Mouse (Mus musculus) adrenal gland, postnatal 25 days (tissue): ENCODE measurements around the gene Ssr3. TPM values are rescaled to one million over a fixed set of nuclear protein-coding genes. Genes with fewer than 3 reads are reported as not detected.
"Not testable (repeated sequence)": the region's sequence is repeated elsewhere in the genome, so short reads cannot be mapped to it uniquely, and the experiment has no call there.

Experiments
- DNase-seq: peaks from one replicate; pipeline ENCODE4 v3.0.0; 2021; ENCODE audit warnings: mixed read lengths
- long read RNA-seq: library from polyadenylated mRNA; stranded (forward); transcript quantifications from one replicate; pipeline ENCODE4 v2.0.0, GENCODE M21; 2021
- total RNA-seq: library from RNA; stranded (reverse); gene quantifications from 2 replicates; pipeline ENCODE4 v1.2.3, GENCODE M21; 2021

The Ssr3 gene
- 146 and 165 TPM in 2 replicates for total RNA-seq
- long read RNA-seq, transcript Ssr3-201 (5 exons, 2,957 nt), result major isoform, 118 of 146 reads
- long read RNA-seq, partial matches to known transcripts, result 3 of 146 reads
- long read RNA-seq, other reads (novel, unspliced or antisense), result 22 of 146 reads

DNA sequence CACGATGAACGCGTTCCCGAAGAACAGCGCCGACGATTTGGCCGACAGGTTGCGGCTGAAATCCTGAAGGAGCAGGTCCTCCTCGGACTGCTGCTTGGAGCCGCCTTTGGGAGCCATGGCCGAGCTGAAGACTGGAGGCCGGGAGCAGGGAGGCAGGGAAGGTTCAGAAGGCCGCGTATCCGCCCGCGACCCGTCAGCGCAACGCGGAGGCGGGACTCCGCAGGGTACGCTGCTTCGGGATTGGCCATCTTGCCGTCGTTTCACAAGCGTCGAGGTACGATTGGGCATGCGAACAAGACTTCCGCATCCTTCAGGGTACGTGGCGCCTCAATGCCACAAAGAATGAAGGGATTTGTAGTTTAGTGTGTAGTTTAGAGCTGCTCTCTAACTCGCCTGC, at the start of gene Ssr3:
Gene Ssr3 (minus strand): TSS at position 203 of the 397 bp plus-strand sequence.
- peak; percentile 93 for DNase-seq

GRCm38 (mm10) chr3:65441586-65442111, 49.2 kb upstream of the Ssr3 start:
- no peak for DNase-seq

DNA sequence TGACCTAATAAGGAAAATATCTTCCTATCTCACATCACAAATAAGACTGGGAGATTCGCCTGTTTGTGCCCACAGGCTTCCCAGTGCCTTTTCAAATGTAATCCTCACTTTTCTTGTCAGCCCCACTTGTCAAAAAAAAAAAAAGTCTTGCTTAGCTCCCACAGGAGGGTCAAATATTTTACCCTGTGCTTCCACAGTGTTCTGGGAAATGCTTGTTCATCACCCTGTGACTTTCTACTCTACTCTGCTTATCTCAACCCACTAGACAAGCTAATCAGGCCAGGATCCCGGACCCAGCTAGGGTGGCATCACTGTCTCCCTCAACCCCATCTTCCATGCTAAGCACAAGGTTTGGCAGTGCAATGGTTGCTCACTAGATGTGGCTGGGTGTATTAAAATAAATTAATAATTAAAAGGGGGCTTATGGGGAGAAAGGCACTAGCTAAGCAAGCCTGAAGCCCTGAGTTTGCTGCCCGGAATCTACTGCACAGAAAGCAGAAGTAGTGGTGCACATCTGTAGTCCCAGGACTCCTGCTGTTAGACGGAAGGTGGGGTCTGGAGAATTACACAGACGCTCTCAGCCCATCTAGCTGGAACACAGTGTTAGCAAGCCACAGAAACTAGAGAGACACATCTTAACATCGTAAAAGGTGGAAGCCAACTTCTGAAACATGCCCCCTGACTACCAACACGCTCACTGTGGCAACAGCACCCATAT, 46.2 kb upstream of the Ssr3 start:
- DNase-seq, result no peak

DNA sequence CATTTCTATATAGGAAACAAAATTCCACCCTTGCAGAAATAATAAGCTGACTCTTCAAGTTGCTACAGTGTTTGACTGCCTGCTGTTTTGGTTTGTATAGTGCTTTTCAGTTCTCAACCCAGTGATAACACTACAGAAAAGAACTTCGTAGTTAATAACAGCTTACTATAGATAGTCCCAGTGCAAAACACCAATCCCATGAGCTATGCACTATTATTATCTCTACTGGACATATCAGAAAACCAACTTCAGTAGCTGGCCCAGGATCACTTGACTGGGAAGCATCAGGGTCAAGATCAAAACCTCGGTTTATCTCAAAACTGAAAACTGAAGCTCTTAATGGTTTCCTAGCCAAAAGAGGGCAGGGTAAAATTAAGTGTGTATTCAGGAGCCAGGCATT, 43.4 kb upstream of the Ssr3 start:
- DNase-seq, result no peak

DNA sequence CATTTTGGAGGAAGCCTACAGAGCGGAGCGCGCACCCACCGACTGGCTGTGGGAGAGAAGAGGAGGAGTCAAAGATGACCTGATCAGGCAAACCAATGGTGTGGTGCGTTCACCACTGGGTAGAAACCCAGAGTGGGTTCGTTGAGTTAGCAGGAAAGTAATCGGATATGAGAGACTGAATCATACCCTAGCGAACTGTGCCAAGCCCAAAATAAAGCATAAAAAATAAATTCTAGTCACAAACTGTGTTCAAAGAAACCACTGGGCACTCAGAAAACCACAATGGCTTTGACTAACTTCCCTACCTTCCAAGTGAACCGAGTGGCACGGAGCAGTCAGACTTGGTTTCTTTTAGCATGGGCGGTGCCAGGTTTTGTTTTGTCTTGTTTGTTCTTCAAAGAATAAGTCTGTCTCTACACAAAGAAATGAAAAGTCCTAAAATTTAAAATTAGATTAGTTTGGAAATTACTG, 42.7 kb upstream of the Ssr3 start:
- DNase-seq, result no peak

GRCm38 (mm10) chr3:65432236-65432635, 39.8 kb upstream of the Ssr3 start:
- no peak for DNase-seq

- DNase-seq, result no peak
Measured at GRCm38 (mm10) chr3:65419706-65420105, 27.3 kb upstream of the Ssr3 start.

DNA sequence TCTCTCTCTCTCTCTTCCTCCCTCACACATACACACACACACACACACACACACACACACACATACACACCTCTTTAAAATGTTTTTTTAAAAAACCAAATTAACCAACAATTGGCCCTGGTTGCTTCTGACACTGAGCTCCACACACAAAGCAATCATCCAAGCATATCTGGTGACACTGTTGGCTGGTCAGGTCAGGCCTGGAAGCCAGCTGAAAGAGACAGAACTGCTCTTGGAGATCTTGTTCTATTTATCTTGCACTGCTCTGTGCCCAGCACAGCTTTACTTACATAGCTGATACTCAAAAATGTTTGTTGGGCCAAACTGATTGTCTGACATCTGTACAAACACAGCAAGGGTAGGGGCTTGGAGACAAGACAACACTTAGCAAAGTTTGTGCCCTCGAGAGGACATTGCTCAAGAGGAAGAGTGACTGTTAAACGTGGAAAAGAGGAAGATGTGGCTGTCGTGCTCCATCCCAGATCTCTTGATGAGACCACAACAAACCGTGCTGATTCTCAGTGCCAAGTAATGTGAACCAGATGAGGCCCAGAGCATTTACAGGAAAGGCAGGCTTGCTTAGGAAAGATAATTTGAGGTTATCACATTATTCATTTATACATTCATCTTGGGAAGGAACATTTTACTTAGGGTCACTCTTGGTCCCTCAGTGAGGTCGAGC, 25.6 kb upstream of the Ssr3 start:
- DNase-seq, result no peak

GRCm38 (mm10) chr3:65416571-65416970, 24.1 kb upstream of the Ssr3 start:
- DNase-seq, result no peak

DNA sequence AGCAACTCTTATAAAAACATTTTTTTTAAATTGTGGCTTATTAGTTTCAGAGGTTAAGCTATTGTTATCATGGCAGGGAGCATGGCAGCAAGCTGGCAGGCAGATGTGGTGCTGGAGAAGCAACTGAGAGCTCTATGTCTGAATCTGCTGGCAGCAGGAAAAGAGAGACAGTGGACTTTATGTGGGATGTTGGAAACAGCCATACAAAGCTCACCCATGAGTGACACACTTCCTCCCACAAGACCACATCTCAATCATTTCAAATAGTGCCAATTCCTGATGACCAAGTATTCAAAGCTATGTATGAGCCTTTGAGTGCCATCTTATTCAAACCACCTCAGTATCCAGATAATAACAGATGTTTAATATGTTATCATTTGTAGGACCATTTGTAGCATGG, 15.5 kb upstream of the Ssr3 start:
- no peak for DNase-seq

DNA sequence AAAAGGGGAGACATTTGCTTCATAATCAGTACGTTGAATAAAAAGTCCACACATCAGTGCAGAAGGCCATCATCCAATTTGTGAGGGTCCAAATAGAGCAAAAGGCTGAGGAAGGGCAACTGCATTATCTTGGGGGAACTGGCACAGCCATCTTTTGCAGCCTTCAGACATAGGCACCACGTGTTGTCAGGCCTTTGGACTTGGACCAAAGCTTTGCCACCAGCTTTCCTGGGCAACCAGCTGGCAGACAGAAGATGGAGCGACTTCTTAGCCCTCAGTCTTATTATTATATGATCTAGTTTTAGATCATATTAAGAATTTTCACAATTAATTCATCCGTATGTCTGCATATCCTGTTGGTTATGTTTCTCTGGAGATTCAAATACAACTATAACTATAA, 13.4 kb upstream of the Ssr3 start:
- no peak for DNase-seq

DNA sequence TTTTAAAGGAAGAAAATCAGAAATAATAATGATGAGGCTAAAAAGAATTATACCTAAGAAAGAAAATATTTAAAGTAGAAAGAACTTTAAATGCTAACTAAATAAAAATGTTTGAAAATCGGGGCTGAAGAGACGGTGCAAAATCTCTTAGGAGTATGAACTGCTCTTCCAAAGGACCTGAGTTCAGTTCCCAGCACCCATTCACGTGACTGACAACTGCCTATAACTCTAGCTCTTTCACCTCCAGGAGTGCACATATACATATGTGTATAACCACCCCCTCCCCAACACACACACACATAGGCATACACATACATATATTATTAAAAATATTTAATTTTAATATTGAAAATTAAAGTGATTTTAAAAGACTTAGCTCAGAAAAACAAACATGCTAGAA, 5.1 kb upstream of the Ssr3 start:
- no peak for DNase-seq

- no peak for DNase-seq
Measured at GRCm38 (mm10) chr3:65396835-65397504, 4.5 kb upstream of the Ssr3 start.

DNA sequence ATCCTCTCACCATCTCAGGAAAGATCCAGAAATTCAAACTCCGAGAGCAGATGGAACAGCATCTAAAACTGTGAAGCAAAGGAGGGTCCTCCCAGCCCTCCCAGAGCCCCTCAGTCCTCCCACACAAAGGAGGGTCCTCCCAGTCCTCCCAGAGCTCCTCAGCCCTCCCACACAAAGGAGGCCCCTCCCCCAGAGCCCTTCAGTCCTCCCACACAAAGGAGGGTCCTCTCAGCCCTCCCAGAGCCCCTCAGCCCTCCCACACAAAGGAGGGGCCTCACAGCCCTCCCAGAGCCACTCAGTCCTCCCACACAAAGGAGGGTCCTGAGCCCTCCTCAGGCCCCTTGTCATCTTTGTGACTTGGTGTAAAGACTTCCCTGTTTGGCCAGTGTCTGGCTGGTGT, 2.7 kb upstream of the Ssr3 start:
- not testable (repeated sequence) for DNase-seq

DNA sequence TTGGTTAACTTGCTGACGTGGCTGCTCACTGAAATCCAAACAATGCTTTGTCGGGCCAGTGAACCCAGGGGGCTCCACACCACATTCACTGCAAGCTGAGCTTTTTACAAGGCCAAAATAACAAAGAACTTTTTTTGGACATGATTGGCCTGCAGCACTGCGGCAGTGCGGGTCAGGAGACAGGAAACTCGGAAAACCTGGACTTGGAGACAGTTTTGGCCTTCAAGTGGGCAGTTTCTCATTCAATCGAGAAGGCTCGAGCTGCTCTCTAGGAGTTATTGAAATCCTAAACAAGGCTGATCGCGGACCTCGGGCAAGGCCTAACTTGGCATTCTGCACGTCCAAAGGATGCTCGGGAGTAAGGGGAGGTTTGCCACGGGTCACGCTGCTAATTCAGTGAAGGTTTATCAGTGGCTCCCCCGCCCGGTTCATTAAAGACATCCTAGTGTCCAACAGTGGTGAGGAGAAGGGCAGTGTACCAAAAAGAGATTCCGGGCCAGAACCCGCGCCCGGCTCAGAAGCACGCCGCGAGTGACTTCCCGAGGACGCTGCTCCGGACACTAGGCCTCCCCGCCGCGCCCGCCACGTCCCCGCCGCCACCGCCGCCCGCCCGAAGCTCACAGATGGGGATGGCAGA, 521 bp downstream of the Ssr3 start:
- no peak for DNase-seq

DNA sequence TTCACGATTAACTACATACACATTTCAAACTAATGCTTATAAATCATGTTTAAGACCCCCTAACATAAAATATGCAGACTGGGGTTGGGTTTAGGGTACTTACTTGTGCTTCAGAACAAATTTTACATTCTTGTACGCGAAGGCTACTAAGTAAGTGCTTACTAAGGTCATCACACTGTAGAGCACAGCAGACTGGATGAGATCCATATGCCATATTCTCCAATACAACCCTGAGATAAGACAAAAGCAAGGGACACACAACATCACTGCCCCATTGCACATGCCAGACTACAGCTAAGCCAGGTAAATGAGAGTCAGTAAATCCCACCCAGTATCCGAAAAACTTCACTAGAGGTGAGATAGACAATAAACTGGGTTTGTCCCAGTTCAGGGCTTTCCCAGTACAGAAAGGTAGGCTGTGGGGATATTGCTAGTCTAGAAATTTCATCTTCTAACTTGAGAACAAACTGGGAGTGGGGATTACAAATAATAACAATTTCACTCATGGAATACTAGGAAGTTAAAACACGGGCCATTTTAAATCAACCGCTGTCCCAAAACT, 1.1 kb downstream of the Ssr3 start:
- DNase-seq, result no peak

DNA sequence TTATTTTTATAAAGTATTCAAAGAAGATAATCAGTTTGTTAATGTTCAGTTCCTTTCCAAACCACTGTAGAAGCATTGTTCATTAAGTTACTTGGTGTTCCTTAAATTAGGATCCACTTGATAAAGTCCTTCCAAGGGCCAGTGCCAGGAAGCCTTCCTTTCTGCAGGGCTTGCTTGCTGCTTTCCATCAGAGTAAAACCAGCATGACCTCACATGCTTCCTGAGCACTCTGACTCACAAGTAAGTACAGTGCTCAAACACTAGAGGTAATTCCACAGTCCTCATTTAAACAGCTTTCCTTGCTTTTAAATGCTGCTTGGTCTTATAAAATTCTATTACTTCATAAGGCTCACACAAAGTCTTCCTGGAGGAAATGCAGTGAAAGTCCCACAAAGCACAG, 6.7 kb downstream of the Ssr3 start:
- DNase-seq, result no peak

GRCm38 (mm10) chr3:65384431-65384830, 8.0 kb downstream of the Ssr3 start:
- no peak for DNase-seq

GRCm38 (mm10) chr3:65381094-65381493, 11.3 kb downstream of the Ssr3 start:
- no peak for DNase-seq

DNA sequence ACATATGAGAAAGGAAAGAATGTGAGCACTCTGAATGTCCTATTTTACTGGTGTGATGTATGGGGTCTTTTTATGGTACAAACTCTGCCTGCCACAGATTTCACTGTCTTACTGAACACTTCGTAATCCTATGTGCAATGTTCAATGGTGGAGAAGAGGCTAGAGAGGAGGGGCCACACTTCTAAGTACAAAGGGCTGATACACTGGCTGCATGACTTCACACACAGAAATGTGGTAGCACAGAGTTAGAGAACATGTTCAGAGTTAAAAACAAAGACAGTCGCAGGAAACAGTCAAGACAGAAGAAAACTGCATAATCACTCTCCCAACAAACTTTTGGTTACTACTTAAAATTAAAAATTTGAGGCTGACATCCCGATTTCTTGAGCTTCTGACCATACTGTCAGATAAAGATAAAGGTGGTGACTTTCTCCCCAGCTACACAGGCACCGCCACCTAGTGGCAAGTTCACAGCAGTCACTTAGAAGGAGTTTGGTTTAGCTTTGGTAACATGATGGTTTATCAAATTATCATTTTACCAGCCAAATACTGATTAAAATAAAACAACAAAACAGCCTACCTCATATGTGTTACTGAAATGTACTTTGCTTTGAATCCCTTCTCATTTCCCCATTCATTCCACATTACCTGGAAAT, 12.4 kb downstream of the Ssr3 start:
- DNase-seq, result peak; percentile 56

DNA sequence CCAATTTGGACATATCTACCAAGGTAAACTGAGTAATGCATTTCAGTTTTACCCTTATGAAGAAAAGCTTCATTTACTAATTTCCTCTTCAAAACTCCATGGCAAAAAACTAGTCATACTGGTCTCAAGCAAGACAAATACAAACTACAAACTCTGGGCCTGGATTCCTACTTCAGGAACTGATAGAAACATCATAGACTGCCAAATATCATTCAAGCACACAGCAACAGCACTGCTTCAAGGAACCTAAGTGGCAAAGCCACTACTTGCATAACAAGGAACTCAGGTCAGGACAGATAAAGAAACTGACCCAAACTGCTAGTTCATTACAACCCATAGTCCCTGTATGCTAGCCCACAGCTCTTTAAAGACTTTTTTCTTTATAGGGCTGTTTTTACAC, 13.7 kb downstream of the Ssr3 start:
- DNase-seq, result no peak
